13 mouse cellular contexts compared by ENCODE assay signal in the genomic region with DNA sequence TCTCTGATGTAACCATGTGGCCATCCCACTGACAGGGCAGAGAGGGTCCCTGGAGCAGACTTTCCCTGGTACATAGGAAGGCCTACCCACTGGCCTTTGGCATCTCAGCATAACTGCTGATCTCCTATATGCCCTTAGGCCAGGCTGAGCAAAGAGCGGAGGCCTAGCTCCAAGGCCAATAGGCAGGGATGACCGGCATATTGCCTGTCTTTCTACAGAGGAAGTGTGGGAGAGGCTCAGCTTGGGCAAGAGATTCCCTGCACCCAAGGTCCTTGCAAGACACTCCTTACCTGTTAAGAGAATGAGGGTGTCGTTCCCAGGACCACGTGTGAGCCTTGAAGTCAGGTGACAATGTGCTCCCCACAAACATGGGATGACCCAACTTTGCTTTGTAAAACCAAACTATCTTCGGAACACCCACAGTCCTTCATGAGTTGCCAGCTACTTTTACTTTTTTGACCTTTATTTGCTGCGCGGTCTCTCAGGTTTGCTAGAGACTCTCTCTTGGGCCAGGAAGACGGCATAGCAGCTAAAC.
"Had no signal": no experiment of that assay in that cellular context is flagged by ENCODE, and none has a peak within 500 bp of the region (broad histone marks: within the 10 kb centered on the region; RNA-seq: fewer than 3 reads in every experiment).

No protein-coding gene starts in this region.

- H3K27ac ChIP-seq: kidney, embryonic 15.5 days; limb, embryonic 10.5 days; liver, embryonic 15.5 days; neural tube, embryonic 13.5 days had no signal

- H3K4me2 ChIP-seq: kidney, embryonic 15.5 days; liver, embryonic 11.5 days; liver, embryonic 15.5 days; neural tube, embryonic 13.5 days had no signal

- H3K9ac ChIP-seq: kidney, embryonic 15.5 days; liver, embryonic 15.5 days; neural tube, embryonic 13.5 days had no signal

- DNase-seq: kidney, adult 2 months; kidney, postnatal 14 days; lung, adult 2 months; lung, postnatal 36 days; midbrain, embryonic 14.5 days; right cerebral cortex, postnatal 14 days had no signal

- H3K36me3 ChIP-seq: liver, embryonic 15.5 days; neural tube, embryonic 13.5 days had no signal

- H3K9me3 ChIP-seq: kidney, embryonic 15.5 days; limb, embryonic 10.5 days; liver, embryonic 15.5 days; neural tube, embryonic 13.5 days had no signal

- H3K4me3 ChIP-seq: kidney, embryonic 15.5 days; limb, embryonic 10.5 days; liver, embryonic 15.5 days; myocyte; neural tube, embryonic 13.5 days had no signal

- ATAC-seq: lung, postnatal 0 days had no signal
